Mouse (Mus musculus) embryonic fibroblast, embryonic 13.5 days (primary cell): ENCODE data around the gene Glyctk.

Experiments
- CTCF ChIP-seq: IDR thresholded peaks from 2 replicates; pipeline ENCODE4 v1.5.1; 2011; ENCODE audit warnings: mild to moderate bottlenecking, control low read depth, low read length, moderate library complexity, borderline replicate concordance; ENCODE audit not compliant: insufficient read depth
- POLR2A ChIP-seq: IDR thresholded peaks from 2 replicates; pipeline ENCODE4 v1.6.1; 2011; ENCODE audit warnings: low read depth, mild to moderate bottlenecking, control low read depth, low read length, moderate library complexity

DNA sequence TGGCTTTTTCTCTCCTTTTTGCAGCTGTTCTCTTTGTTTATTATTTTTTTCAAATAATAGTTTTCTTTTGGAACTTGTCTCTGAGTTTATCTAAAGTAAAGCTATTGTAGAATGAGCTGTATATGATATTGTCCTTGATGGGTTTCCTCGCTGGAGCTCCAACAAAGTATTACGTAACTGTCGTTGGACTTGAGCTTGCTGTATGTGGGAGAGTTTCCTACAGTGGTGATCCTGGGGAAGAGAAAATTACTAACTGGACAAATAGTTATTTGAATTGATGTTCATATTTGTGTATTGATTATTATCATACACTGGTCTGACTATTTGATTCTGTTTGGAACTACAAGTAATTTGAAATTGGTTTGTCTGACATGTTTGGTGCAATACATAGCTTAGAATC is 14.6 kb upstream of the Glyctk start:
- TF ChIP-seq CTCF (no peak), POLR2A (no peak)
